Mouse (Mus musculus) hindbrain, embryonic 12.5 days (tissue): ENCODE results near the gene Atp6v1g2. TPM values are rescaled to one million over a fixed set of nuclear protein-coding genes. Genes with fewer than 3 reads are reported as not detected.

Experiments used
- ATAC-seq: fragments of 200-750 bp; cut with Nextera tagmentation; 2 replicates; pipeline ENCODE4 v1.8.0; 2017; ENCODE audit warnings: moderate TSS enrichment; ENCODE audit not compliant: low FRiP score
- H3K27ac ChIP-seq: fragments of 300-500 bp; sonication (generic); 2 replicates; pipeline ENCODE4 v1.5.1; 2016; ENCODE audit warnings: mild to moderate bottlenecking
- H3K27me3 ChIP-seq: fragments of 300-500 bp; sonication (generic); 2 replicates; pipeline ENCODE4 v1.6.1; 2016; ENCODE audit warnings: mild to moderate bottlenecking
- H3K36me3 ChIP-seq: fragments of 300-500 bp; sonication (generic); 2 replicates; pipeline ENCODE4 v1.6.1; 2016; ENCODE audit warnings: mild to moderate bottlenecking
- H3K4me1 ChIP-seq: fragments of 300-500 bp; sonication (generic); 2 replicates; pipeline ENCODE4 v1.6.1; 2016
- H3K4me2 ChIP-seq: fragments of 300-500 bp; sonication (generic); replicated peaks from 2 replicates; pipeline ENCODE4 v1.6.1; 2016; ENCODE audit warnings: mild to moderate bottlenecking
- H3K4me3 ChIP-seq: fragments of 300-500 bp; sonication (generic); 2 replicates; pipeline ENCODE4 v1.5.1; 2016; ENCODE audit warnings: mild to moderate bottlenecking
- H3K9ac ChIP-seq: fragments of 300-500 bp; sonication (generic); 2 replicates; pipeline ENCODE4 v1.6.1; 2016; ENCODE audit warnings: mild to moderate bottlenecking, moderate library complexity
- H3K9me3 ChIP-seq: fragments of 300-500 bp; sonication (generic); replicated peaks from 2 replicates; pipeline ENCODE4 v1.6.1; 2016; ENCODE audit warnings: mild to moderate bottlenecking
- WGBS: fragments of 180-500 bp; shearing (Covaris S2); methylation state at CpG from one replicate; pipeline ENCODE4 v1.1.7; 2016; 5-methylcytosine and 5-hydroxymethylcytosine counted together
- polyA plus RNA-seq: library from polyadenylated mRNA; unstranded; fragments of >200 nt; fragmentation: Nextera tagmentation; extraction: Ambion mirVana; gene quantifications from 2 replicates; pipeline ENCODE4 v1.2.1, GENCODE M21; 2016

The Atp6v1g2 gene
- polyA plus RNA-seq, 1 experiment from 2014 or later = 23.0 TPM

GRCm38 (mm10) chr17:35262664-35263522, 29.4 kb downstream of the Atp6v1g2 start, which contains the start of gene H2-D1:
Gene H2-D1, plus strand, starts transcription at chr17:35262730.
- peak; percentile 92 for ATAC-seq
- H3K9me3 ChIP-seq = no peaks in the 10 kb centered on the region
- WGBS = 1% methylated on average over 65 of the region's 73 CpGs
- peak within 1 kb of the TSS; percentile 79 for H3K9ac ChIP-seq
- H3K4me3 ChIP-seq = peak within 1 kb of the TSS; percentile 73
- peak within 1 kb of the TSS; percentile 94 for H3K4me2 ChIP-seq
- H3K27me3 ChIP-seq = peaks cover 42% of the 10 kb centered on the region
- H3K36me3 ChIP-seq = no peaks in the 10 kb centered on the region
- H3K27ac ChIP-seq = no peak within 1 kb of the TSS
- peaks cover 10% of the 10 kb centered on the region for H3K4me1 ChIP-seq

DNA sequence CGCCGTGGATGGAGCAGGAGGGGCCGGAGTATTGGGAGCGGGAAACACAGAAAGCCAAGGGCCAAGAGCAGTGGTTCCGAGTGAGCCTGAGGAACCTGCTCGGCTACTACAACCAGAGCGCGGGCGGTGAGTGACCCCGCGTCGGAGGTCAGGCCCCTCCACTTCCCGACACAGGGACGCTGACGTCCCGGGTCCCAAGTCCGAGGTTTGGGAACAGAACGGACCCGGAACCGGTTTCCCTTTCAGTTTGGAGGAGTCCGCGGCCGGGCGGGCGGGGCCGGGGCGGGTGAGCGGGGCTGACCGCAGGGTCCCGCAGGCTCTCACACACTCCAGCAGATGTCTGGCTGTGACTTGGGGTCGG, 30.0 kb downstream of the Atp6v1g2 start:
- WGBS = 3% methylated on average over 31 of the region's 31 CpGs
- Histone ChIP-seq H3K4me3 (peak overlapping the region; percentile 73), H3K27me3 (peaks cover 42% of the 10 kb centered on the region), H3K4me1 (peaks cover 9% of the 10 kb centered on the region), H3K9ac (peak overlapping the region; percentile 79), H3K9me3 (no peaks in the 10 kb centered on the region), H3K4me2 (peak overlapping the region; percentile 94), H3K36me3 (no peaks in the 10 kb centered on the region), H3K27ac (no peak overlapping the region)
- ATAC-seq = peak; percentile 23; the same call in 1 of the 2 replicates

DNA sequence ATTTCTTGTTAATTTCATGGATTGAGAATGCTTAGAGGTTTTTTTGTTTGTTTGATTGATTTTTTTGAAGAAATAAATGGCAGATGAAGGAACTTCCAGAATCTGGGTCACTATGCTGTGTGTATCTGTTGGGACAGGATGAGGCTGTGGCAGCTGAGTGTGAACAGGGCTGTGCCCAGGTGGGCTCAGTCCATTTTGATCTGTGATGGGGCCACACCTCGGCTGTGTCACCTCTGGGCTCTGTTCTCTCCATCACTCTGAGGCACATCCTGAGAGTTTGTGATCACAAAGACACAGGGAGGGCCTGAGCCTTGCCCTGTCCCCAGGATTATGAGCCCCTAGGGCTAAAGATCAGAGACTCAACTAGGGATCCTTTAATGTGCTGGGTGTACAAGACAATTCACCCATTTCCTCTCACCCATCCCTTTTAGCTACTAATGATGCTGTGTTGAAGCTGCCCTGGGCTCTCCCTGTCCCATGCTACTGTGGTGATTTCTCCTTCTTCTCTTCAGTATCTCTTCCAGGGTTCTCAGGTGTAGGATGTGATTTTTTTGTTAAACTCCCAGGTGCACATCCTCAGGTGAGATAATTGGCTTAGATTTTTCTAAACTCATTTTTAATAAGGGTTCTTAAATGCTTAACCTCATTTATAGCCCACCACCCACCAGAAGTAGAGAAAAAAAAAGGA, 34.1 kb downstream of the Atp6v1g2 start:
- no peak overlapping the region for H3K9ac ChIP-seq
- ATAC-seq = no peak
- H3K4me3 ChIP-seq = no peak overlapping the region
- WGBS = 70% methylated on average over 1 of the region's 1 CpGs
- H3K27me3 ChIP-seq = peaks cover 22% of the 10 kb centered on the region
- H3K4me1 ChIP-seq = peaks cover 8% of the 10 kb centered on the region
- no peaks in the 10 kb centered on the region for H3K9me3 ChIP-seq
- no peak overlapping the region for H3K4me2 ChIP-seq
- H3K27ac ChIP-seq = no peak overlapping the region
- no peaks in the 10 kb centered on the region for H3K36me3 ChIP-seq

DNA sequence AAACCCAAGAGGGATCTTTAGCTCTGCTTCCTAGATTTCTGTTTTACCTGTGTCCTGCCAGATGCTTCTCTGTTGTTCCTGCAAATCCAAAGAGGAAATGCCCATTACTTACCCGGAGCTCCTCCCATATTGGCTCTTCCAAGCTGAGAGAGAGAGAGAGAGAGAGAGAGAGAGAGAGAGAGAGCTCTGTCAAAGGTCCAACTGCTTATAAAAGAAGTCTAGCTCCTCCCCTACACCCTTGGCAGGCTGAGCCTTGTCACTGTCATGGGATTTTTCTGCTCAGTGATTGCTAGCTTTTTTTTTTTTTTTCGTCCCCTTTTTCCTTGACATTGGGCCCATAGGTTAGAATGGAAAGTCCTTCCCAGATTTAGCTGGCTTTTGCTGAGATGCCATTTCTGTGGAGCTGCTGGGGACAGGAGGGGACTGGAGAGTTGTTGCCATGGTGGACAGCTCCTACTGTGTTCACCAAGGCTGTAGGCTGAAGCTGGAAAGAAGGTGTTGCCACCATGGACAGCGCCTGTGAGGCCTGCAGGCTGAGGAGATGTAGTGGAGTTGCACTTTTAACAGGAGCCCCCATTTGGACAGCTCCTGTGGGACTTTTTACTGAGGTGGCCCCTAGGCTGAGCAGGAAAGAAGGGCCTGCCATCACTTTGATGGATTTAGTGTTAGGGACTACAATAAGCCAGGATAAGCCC, 36.3 kb downstream of the Atp6v1g2 start:
- no peak for ATAC-seq
- H3K4me3 ChIP-seq = no peak overlapping the region
- peaks cover 7% of the 10 kb centered on the region; the same call in 1 of the 2 replicates for H3K27me3 ChIP-seq
- WGBS = 20% methylated on average over 3 of the region's 3 CpGs
- H3K4me1 ChIP-seq = no peaks in the 10 kb centered on the region
- H3K9ac ChIP-seq = no peak overlapping the region
- H3K27ac ChIP-seq = no peak overlapping the region
- no peak overlapping the region for H3K4me2 ChIP-seq
- H3K9me3 ChIP-seq = 0 out of 2 replicates have a peak, but pooled peaks cover 3% of the 10 kb centered on the region
- H3K36me3 ChIP-seq = no peaks in the 10 kb centered on the region

- ATAC-seq = no peak
- Histone ChIP-seq H3K27ac (no peak overlapping the region), H3K4me3 (no peak overlapping the region), H3K4me1 (no peaks in the 10 kb centered on the region), H3K27me3 (peaks cover 22% of the 10 kb centered on the region), H3K4me2 (no peak overlapping the region), H3K9ac (no peak overlapping the region), H3K9me3 (0 out of 2 replicates have a peak, but pooled peaks cover 3% of the 10 kb centered on the region), H3K36me3 (no peaks in the 10 kb centered on the region)
- WGBS = 60% methylated on average over 3 of the region's 3 CpGs
Measured at GRCm38 (mm10) chr17:35272249-35272648, 38.8 kb downstream of the Atp6v1g2 start.

GRCm38 (mm10) chr17:35274770-35275169, 41.3 kb downstream of the Atp6v1g2 start:
- WGBS = 4% methylated on average over 11 of the region's 11 CpGs
- Histone ChIP-seq H3K4me1 (no peaks in the 10 kb centered on the region), H3K4me3 (no peak overlapping the region), H3K9ac (no peak overlapping the region), H3K27ac (no peak overlapping the region), H3K27me3 (peaks cover 24% of the 10 kb centered on the region), H3K9me3 (0 out of 2 replicates have a peak, but pooled peaks cover 3% of the 10 kb centered on the region), H3K36me3 (no peaks in the 10 kb centered on the region), H3K4me2 (no peak overlapping the region)
- peak; percentile 52; the same call in 1 of the 2 replicates for ATAC-seq

DNA sequence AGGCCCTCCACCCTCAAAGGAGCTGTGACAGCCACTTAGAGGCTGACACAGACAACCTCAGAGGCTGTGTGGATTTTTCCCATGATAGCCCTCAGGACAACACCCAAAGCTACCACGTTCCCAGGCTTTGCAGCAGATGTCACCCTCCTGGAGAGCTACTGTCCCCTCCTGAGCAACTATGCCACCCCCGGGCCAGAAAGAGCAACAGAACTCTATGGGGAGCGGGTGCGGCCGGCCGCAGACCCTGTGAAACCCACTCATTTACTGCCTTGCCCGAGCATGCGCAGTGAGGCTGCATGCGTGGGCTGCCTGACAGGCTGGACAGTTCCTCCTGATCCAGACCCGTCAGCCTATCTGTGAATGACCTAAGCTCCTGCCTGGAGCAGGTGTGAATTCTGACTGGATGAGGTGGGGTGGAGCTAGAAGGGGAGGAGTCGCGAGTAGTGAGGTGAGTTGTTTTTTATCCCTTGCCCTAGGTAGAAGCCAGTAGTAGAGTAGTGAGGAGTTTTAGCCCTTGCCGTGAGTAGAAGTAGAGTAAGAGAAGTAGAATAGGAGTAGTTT, 42.9 kb downstream of the Atp6v1g2 start:
- no peak overlapping the region for H3K9ac ChIP-seq
- no peaks in the 10 kb centered on the region for H3K4me1 ChIP-seq
- no peak overlapping the region for H3K27ac ChIP-seq
- ATAC-seq = no peak
- 0 out of 2 replicates have a peak, but pooled peaks cover 3% of the 10 kb centered on the region for H3K9me3 ChIP-seq
- peaks cover 24% of the 10 kb centered on the region for H3K27me3 ChIP-seq
- H3K4me3 ChIP-seq = no peak overlapping the region
- 21% methylated on average over 13 of the region's 13 CpGs for WGBS
- peak overlapping the region; percentile 37 for H3K4me2 ChIP-seq
- H3K36me3 ChIP-seq = no peaks in the 10 kb centered on the region

- Histone ChIP-seq H3K27me3 (peaks cover 24% of the 10 kb centered on the region), H3K4me1 (no peaks in the 10 kb centered on the region), H3K9me3 (0 out of 2 replicates have a peak, but pooled peaks cover 3% of the 10 kb centered on the region), H3K4me2 (no peak overlapping the region), H3K9ac (no peak overlapping the region), H3K27ac (no peak overlapping the region), H3K4me3 (no peak overlapping the region), H3K36me3 (no peaks in the 10 kb centered on the region)
- ATAC-seq = no peak
- WGBS = 82% methylated on average over 8 of the region's 8 CpGs
Measured at GRCm38 (mm10) chr17:35278049-35278448, 44.6 kb downstream of the Atp6v1g2 start.

DNA sequence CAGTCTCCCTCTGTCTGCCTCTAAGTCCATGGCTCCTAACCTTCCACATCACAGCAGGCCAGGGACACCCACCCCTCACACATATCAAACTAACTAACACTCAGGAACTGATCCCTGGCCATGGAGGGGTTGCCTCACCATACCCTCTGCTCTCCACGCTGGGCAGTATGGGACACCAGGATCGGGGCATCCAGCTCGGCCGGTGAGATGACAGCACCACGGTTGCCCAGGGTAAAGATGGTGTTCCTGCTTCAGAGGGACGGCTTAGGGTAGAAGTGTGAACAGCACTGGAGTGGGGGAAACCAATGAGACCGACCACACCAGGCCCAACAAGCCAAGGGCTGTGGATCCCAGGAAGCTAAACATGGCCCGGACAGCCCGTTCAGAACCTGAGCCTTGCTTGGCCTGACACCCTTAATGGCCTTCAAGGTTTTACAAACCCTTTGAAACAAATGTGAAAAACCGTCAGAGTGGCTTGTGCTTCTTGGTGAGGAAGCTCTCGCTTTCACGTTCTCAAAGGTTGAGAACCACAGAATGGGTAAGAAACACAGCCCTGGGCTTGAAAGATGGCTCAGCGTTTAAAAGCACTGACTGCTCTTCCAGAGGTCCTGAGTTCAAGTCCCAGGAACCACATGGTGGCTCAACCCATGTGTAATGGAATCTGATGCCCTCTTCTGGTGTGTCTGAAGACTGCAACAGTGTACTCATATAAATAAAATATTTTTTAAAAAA, 45.7 kb downstream of the Atp6v1g2 start:
- no peak for ATAC-seq
- no peaks in the 10 kb centered on the region for H3K36me3 ChIP-seq
- H3K4me2 ChIP-seq = no peak overlapping the region
- H3K9me3 ChIP-seq = no peaks in the 10 kb centered on the region
- no peaks in the 10 kb centered on the region for H3K4me1 ChIP-seq
- H3K27ac ChIP-seq = no peak overlapping the region
- 86% methylated on average over 13 of the region's 13 CpGs for WGBS
- no peak overlapping the region for H3K4me3 ChIP-seq
- H3K9ac ChIP-seq = no peak overlapping the region
- peaks cover 24% of the 10 kb centered on the region for H3K27me3 ChIP-seq

DNA sequence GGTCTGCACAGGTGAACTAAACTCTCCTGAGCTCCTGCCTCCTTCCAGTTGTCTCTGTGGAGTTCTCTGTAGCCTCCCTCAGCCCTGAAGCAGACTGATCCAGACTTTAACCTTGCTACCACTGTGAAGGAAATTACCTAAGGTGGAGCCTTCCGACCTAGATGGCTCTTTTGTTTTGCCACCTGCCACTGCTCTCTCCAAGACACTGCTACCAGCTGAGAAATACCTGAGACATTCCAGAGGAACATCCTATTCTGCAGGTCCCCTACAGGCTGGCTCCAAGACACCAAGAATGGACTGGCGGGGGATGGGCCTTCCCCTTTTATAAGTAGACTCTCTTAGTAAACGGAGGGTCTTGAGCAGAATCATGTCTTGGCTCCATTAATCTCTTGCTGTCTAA, 46.8 kb downstream of the Atp6v1g2 start:
- Histone ChIP-seq H3K9me3 (no peaks in the 10 kb centered on the region), H3K4me1 (no peaks in the 10 kb centered on the region), H3K27ac (no peak overlapping the region), H3K27me3 (peaks cover 21% of the 10 kb centered on the region), H3K9ac (no peak overlapping the region), H3K4me3 (no peak overlapping the region), H3K36me3 (no peaks in the 10 kb centered on the region), H3K4me2 (no peak overlapping the region)
- no peak for ATAC-seq
- 71% methylated on average over 3 of the region's 3 CpGs for WGBS

DNA sequence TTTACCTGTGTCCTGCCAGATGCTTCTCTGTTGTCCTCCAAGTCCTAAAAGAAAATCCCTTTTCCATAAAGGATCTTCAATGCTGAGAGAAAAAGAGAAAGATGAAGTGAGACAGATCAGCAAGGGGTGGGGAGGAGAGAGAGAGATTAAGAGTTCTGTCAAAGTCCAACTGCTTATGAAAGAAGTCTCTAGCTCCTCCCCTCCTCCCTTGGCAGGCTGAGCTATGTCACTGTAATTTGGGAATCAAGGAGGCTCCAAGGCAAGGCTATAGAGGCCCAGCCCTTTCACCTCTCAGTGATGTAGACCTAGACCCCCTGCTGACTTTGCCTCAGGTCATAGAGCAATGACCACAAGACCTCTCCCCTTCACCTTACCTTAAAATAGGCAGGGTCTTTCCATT, 52.0 kb downstream of the Atp6v1g2 start:
- no peaks in the 10 kb centered on the region for H3K4me1 ChIP-seq

More for the DNA sequence above, 52.0 kb downstream of the Atp6v1g2 start:
- Histone ChIP-seq H3K4me3 (no peak overlapping the region), H3K27me3 (no peaks in the 10 kb centered on the region), H3K36me3 (no peaks in the 10 kb centered on the region), H3K4me2 (no peak overlapping the region), H3K9ac (no peak overlapping the region), H3K27ac (no peak overlapping the region), H3K9me3 (no peaks in the 10 kb centered on the region)
- ATAC-seq = no peak
